Mouse (Mus musculus) MEL (cell line): ENCODE measurements at regions not wholly inside any gene's neighbourhood (a gene's known extent, or its start where the extent isn't known, plus 50 kb on each side); places are given as distances from the start of the nearest gene placed in this dataset.

ENCODE experiments used
- DNase-seq: peaks from one replicate; pipeline ENCODE4 v3.0.0; 2011; ENCODE audit warnings: low read depth, low spot score
- H3K27ac ChIP-seq: 2 replicates; pipeline ENCODE4 v1.5.1; 2012; ENCODE audit warnings: low read depth, mild to moderate bottlenecking, control low read depth, low read length, moderate library complexity; ENCODE audit not compliant: control insufficient read depth
- H3K27me3 ChIP-seq, 2 experiments: fragments of 150-350 bp in 1 of 2; sonication (generic) in 1 of 2; 2 replicates each; pipeline ENCODE4 v1.6.1; 2012; ENCODE audit warnings: low read length in 2 of 2, mild to moderate bottlenecking in 2 of 2, improper control_type of control experiment in 1 of 2, moderate library complexity in 1 of 2; ENCODE audit not compliant: insufficient read depth in 2 of 2, control insufficient read depth in 1 of 2
- H3K36me3 ChIP-seq, 2 experiments: 2 replicates each; pipeline ENCODE4 v1.6.1; 2012 to 2014; ENCODE audit warnings: low read length in 2 of 2, improper control_type of control experiment in 1 of 2, inconsistent platforms in 1 of 2, mild to moderate bottlenecking in 1 of 2; ENCODE audit not compliant: insufficient read depth in 2 of 2, control insufficient read depth in 1 of 2
- H3K4me1 ChIP-seq, 2 experiments: fragments of 150-350 bp in 1 of 2; sonication (generic) in 1 of 2; 2 replicates each; pipeline ENCODE4 v1.6.1; 2012; ENCODE audit warnings: low read length in 2 of 2, improper control_type of control experiment in 1 of 2, mild to moderate bottlenecking in 1 of 2; ENCODE audit not compliant: insufficient read depth in 2 of 2, control insufficient read depth in 1 of 2
- H3K4me3 ChIP-seq, 2 experiments: fragments of 150-350 bp in 1 of 2; sonication (generic) in 1 of 2; 2 replicates each; pipeline ENCODE4 v1.5.1; 2012; ENCODE audit warnings: low read depth in 2 of 2, low read length in 2 of 2, mild to moderate bottlenecking in 2 of 2, moderate library complexity in 2 of 2, control low read depth in 1 of 2, improper control_type of control experiment in 1 of 2; ENCODE audit not compliant: control insufficient read depth in 1 of 2, insufficient read depth in 1 of 2
- H3K79me2 ChIP-seq: 2 replicates; pipeline ENCODE4 v1.6.1; 2012; ENCODE audit warnings: mild to moderate bottlenecking, low read length, moderate library complexity; ENCODE audit not compliant: control insufficient read depth, poor library complexity, insufficient read depth
- H3K9ac ChIP-seq: 2 replicates; pipeline ENCODE4 v1.6.1; 2012; ENCODE audit warnings: low read depth, mild to moderate bottlenecking, control low read depth, low read length, moderate library complexity; ENCODE audit not compliant: control insufficient read depth, poor library complexity, severe bottlenecking
- H3K9me3 ChIP-seq: fragments of 150-350 bp; sonication (generic); replicated peaks from 2 replicates; pipeline ENCODE4 v1.6.1; 2012; ENCODE audit warnings: mild to moderate bottlenecking, low read length, improper control_type of control experiment, moderate library complexity; ENCODE audit not compliant: insufficient read depth
- CHD2 ChIP-seq: IDR thresholded peaks from 2 replicates; pipeline ENCODE4 v1.6.1; 2011; ENCODE audit warnings: low read length, improper control_type of control experiment
- CTCF ChIP-seq, 3 experiments: IDR thresholded peaks in 2 of 3; conservative IDR thresholded peaks in 1 of 3; 2 replicates each; pipeline ENCODE4 v1.5.1; 2011 to 2012; ENCODE audit warnings: low read length in 3 of 3, low read depth in 2 of 3, mild to moderate bottlenecking in 2 of 3, improper control_type of control experiment in 1 of 3, inconsistent platforms in 1 of 3, mixed read lengths in 1 of 3, moderate library complexity in 1 of 3; ENCODE audit not compliant: control insufficient read depth in 1 of 3, insufficient read depth in 1 of 3, poor library complexity in 1 of 3, severe bottlenecking in 1 of 3
- E2F4 ChIP-seq: IDR thresholded peaks from 2 replicates; pipeline ENCODE4 v1.6.1; 2011; ENCODE audit warnings: low read depth, low read length, improper control_type of control experiment, borderline replicate concordance
- ETS1 ChIP-seq: IDR thresholded peaks from 2 replicates; pipeline ENCODE4 v1.6.1; 2012; ENCODE audit warnings: low read depth, mild to moderate bottlenecking, inconsistent platforms, low read length, improper control_type of control experiment, moderate library complexity
- HCFC1 ChIP-seq: IDR thresholded peaks from 2 replicates; pipeline ENCODE4 v1.6.1; 2012; ENCODE audit warnings: low read depth, mild to moderate bottlenecking, inconsistent platforms, low read length, improper control_type of control experiment, moderate library complexity
- MAX ChIP-seq: IDR thresholded peaks from 2 replicates; pipeline ENCODE4 v1.6.1; 2011; ENCODE audit warnings: low read length, improper control_type of control experiment
- MAZ ChIP-seq: IDR thresholded peaks from 2 replicates; pipeline ENCODE4 v1.6.1; 2012; ENCODE audit warnings: low read depth, mild to moderate bottlenecking, inconsistent platforms, low read length, improper control_type of control experiment
- MYB ChIP-seq: IDR thresholded peaks from 2 replicates; pipeline ENCODE4 v1.6.1; 2011; ENCODE audit warnings: mild to moderate bottlenecking, low read depth, low read length, improper control_type of control experiment
- POLR2A ChIP-seq, 2 experiments: IDR thresholded peaks; 2 replicates each; pipeline ENCODE4 v1.6.1; 2011 to 2012; ENCODE audit warnings: low read length in 2 of 2, mild to moderate bottlenecking in 2 of 2, control low read depth in 1 of 2, improper control_type of control experiment in 1 of 2, low read depth in 1 of 2, moderate library complexity in 1 of 2; ENCODE audit not compliant: control insufficient read depth in 1 of 2, insufficient read depth in 1 of 2, poor library complexity in 1 of 2
- POLR2AphosphoS2 ChIP-seq: IDR thresholded peaks from 2 replicates; pipeline ENCODE4 v1.6.1; 2011; ENCODE audit warnings: low read length, improper control_type of control experiment
- SIN3A ChIP-seq: IDR thresholded peaks from 2 replicates; pipeline ENCODE4 v1.6.1; 2012; ENCODE audit warnings: low read length, improper control_type of control experiment, inconsistent platforms
- SMC3 ChIP-seq: IDR thresholded peaks from 2 replicates; pipeline ENCODE4 v1.6.1; 2011; ENCODE audit warnings: low read depth, low read length, improper control_type of control experiment
- TBP ChIP-seq: IDR thresholded peaks from 2 replicates; pipeline ENCODE4 v1.8.0; 2011; ENCODE audit warnings: low read depth, low read length, improper control_type of control experiment
- UBTF ChIP-seq: IDR thresholded peaks from 2 replicates; pipeline ENCODE4 v1.6.1; 2012; ENCODE audit warnings: low read depth, mild to moderate bottlenecking, inconsistent platforms, low read length, improper control_type of control experiment, moderate library complexity, borderline replicate concordance; ENCODE audit not compliant: insufficient read depth
- USF2 ChIP-seq, 2 experiments: IDR thresholded peaks; 2 replicates each; pipeline ENCODE4 v1.6.1; 2011 to 2012; ENCODE audit warnings: improper control_type of control experiment in 2 of 2, low read length in 2 of 2, borderline replicate concordance in 1 of 2, inconsistent platforms in 1 of 2, low read depth in 1 of 2, mild to moderate bottlenecking in 1 of 2; ENCODE audit not compliant: insufficient read depth in 1 of 2
- ZC3H11A ChIP-seq: IDR thresholded peaks from 2 replicates; pipeline ENCODE4 v1.6.1; 2012; ENCODE audit warnings: low read depth, mild to moderate bottlenecking, inconsistent platforms, low read length, improper control_type of control experiment
- ZNF384 ChIP-seq: IDR thresholded peaks from 2 replicates; pipeline ENCODE4 v1.6.1; 2012; ENCODE audit warnings: low read depth, mild to moderate bottlenecking, inconsistent platforms, low read length, improper control_type of control experiment

DNA sequence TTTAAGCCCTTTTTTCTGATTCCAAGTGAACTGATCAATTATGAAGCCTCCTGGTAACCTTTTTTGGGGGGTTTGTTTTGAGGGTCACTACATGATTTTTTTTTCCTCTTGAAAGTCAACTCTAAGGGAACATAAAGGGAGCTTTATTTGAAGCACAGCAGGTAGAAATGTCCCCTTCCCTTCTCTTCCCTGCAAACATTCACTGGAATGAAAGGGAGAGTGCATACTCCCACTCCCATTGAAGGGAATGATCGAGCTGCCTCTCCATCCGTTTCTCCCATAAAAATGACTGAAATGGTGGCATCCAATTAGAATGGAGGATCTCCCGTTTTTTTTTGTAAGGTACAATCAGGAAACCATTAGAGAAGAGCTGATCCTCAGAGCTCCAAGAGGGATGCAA lies 323.6 kb downstream of the D3Ertd751e start:
- TF ChIP-seq ZNF384 = no peak
- TF ChIP-seq USF2 (IDR thresholded peaks at IDR 0.05; ENCODE audit: borderline replicate concordance in 1 of 2, insufficient read depth in 1 of 2, low read depth in 1 of 2, low read length in 2 of 2) = no peak
- no peak for TF ChIP-seq TBP
- TF ChIP-seq ZC3H11A = no peak
- TF ChIP-seq POLR2A (IDR thresholded peaks at IDR 0.05; ENCODE audit: control insufficient read depth in 1 of 2, insufficient read depth in 1 of 2, low read depth in 1 of 2, low read length in 2 of 2, poor library complexity in 1 of 2) = no peak
- no peak for TF ChIP-seq SIN3A
- no peak for TF ChIP-seq ETS1
- TF ChIP-seq UBTF = no peak
- no peaks in the 10 kb centered on the region for H3K9me3 ChIP-seq
- no peak overlapping the region for H3K27ac ChIP-seq
- H3K79me2 ChIP-seq = no peaks in the 10 kb centered on the region
- no peak overlapping the region for H3K4me3 ChIP-seq
- no peak for DNase-seq
- H3K9ac ChIP-seq = no peak overlapping the region
- H3K4me1 ChIP-seq = no peaks in the 10 kb centered on the region
- H3K27me3 ChIP-seq = no peaks in the 10 kb centered on the region; a peak in 1 of 4 replicates
- H3K36me3 ChIP-seq = no peaks in the 10 kb centered on the region

DNA sequence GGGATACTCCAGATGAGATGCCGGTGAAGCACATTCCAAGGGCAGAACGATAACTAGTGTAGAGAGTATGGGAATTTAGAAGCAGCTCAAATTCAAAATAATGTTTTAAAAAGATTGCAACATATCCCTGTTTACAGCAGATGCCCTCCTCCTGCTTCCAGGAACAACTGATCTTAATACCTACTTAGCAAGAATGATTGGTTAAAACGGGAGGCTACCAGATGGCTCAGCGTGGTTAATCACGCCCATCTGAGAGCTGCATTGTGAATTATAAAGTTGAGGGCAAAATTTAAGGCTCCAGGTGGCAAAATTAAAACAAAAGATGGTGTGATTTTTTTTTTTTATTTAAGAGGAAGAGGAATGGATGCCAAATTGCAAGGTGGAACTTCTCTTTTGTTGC lies 324.6 kb downstream of the D3Ertd751e start:
- Histone ChIP-seq H3K79me2 (no peaks in the 10 kb centered on the region), H3K27ac (no peak overlapping the region), H3K36me3 (no peaks in the 10 kb centered on the region), H3K9ac (no peak overlapping the region), H3K4me1 (no peaks in the 10 kb centered on the region), H3K9me3 (no peaks in the 10 kb centered on the region), H3K27me3 (no peaks in the 10 kb centered on the region; a peak in 1 of 4 replicates)
- DNase-seq = no peak
- no peak for TF ChIP-seq MAX
- no peak for TF ChIP-seq HCFC1
- no peak for TF ChIP-seq POLR2AphosphoS2
- TF ChIP-seq MYB = no peak
- no peak for TF ChIP-seq UBTF
- TF ChIP-seq CHD2 = no peak
- no peak for TF ChIP-seq CTCF (IDR thresholded peaks at IDR 0.05 in 2 of 3, conservative IDR thresholded peaks at IDR 0.05 in 1 of 3; ENCODE audit: control insufficient read depth in 1 of 3, insufficient read depth in 1 of 3, low read depth in 2 of 3, low read length in 3 of 3, poor library complexity in 1 of 3, severe bottlenecking in 1 of 3)
- no peak for TF ChIP-seq MAZ
- no peak for TF ChIP-seq E2F4
- TF ChIP-seq SMC3 = no peak
- TF ChIP-seq, all 39 proteins: peak for 0
- no peak overlapping the region for H3K4me3 ChIP-seq
